Mouse (Mus musculus) Patski (cell line): ENCODE measurements at regions not wholly inside any gene's neighbourhood (a gene's known extent, or its start where the extent isn't known, plus 50 kb on each side); places are given as distances from the start of the nearest gene placed in this dataset.

Source experiments
- ATAC-seq: fragments of 100-300 bp; one replicate; pipeline ENCODE4 v1.8.0; 2021
- CTCF ChIA-PET: fragments of 350-600 bp; sonication (Branson Sonifier 250); formaldehyde crosslinking; loops from one replicate; lab custom pipeline; 2022; ENCODE audit warnings: inconsistent platforms; lab: Charles Lee
- POLR2A ChIA-PET: fragments of 350-600 bp; sonication (Branson Sonifier 250); formaldehyde crosslinking; loops from one replicate; lab custom pipeline; 2022; ENCODE audit warnings: antibody characterized with exemption, inconsistent platforms; lab: Charles Lee
- DNase-seq: peaks from one replicate; pipeline ENCODE4 v3.0.0-alpha.2; 2011; ENCODE audit warnings: low read depth, low spot score
- H3K27me3 ChIP-seq: fragments of 371-371 bp; one replicate; pipeline ENCODE4 v1.5.1; 2021
- CTCF ChIP-seq: fragments of 100-300 bp; IDR thresholded peaks from one replicate; pipeline ENCODE4 v1.5.1; 2021
- in situ Hi-C: fragments of 300-500 bp; cut with MboI; formaldehyde crosslinking; loops from 3 replicates; pipeline ENCODE4 v1.11.1; 2018; ENCODE audit warnings: low pct_unique_long_range_greater_than_20kb, mixed read lengths

GRCm38 (mm10) chr1:104226493-104226892 is 541.8 kb upstream of the Cdh20 start:
- ChIA-PET POLR2A (no interaction called here), CTCF (interaction anchor here (1.3 kb wide), 1 partner anchor 9 kb away, joined by 3 read pairs; no protein-coding TSS in a partner anchor)
- H3K27me3 ChIP-seq: no peaks in the 10 kb centered on the region
- DNase-seq (no peak), ATAC-seq (no peak)
- in situ Hi-C loops: no loop called here
- TF ChIP-seq CTCF: no peak

- no peak for TF ChIP-seq CTCF
- DNase-seq (no peak), ATAC-seq (no peak)
- H3K27me3 ChIP-seq: no peaks in the 10 kb centered on the region
- POLR2A ChIA-PET: interaction anchor here (0.6 kb wide), 1 partner anchor 727 kb away, joined by 3 read pairs; no protein-coding TSS in a partner anchor
- in situ Hi-C loops: no loop called here
- CTCF ChIA-PET: interaction anchor here (1.3 kb wide), 1 partner anchor 10 kb away, joined by 3 read pairs; no protein-coding TSS in a partner anchor
Measured at GRCm38 (mm10) chr1:104226901-104227300, 541.4 kb upstream of the Cdh20 start.

GRCm38 (mm10) chr1:104241605-104242004 is 526.7 kb upstream of the Cdh20 start:
- ChIA-PET CTCF (no interaction called here), POLR2A (interaction anchor here (0.7 kb wide), 1 partner anchor 127 kb away, joined by 3 read pairs; no protein-coding TSS in a partner anchor)
- DNase-seq (no peak), ATAC-seq (no peak)
- TF ChIP-seq CTCF: no peak
- in situ Hi-C loops: no loop called here
- no peaks in the 10 kb centered on the region for H3K27me3 ChIP-seq

- ATAC-seq (no peak), DNase-seq (no peak)
- in situ Hi-C loops: no loop called here
- POLR2A ChIA-PET: no interaction called here
- no peaks in the 10 kb centered on the region for H3K27me3 ChIP-seq
- TF ChIP-seq CTCF: no peak
- CTCF ChIA-PET: no interaction called here
Measured at GRCm38 (mm10) chr1:104265775-104266174, 502.6 kb upstream of the Cdh20 start.

- CTCF ChIA-PET: no interaction called here
- no peaks in the 10 kb centered on the region for H3K27me3 ChIP-seq
- no peak for TF ChIP-seq CTCF
- DNase-seq: no peak
- no peak for ATAC-seq
- POLR2A ChIA-PET: no interaction called here
- in situ Hi-C loops: no loop called here
Measured at GRCm38 (mm10) chr1:104307941-104308340, 460.4 kb upstream of the Cdh20 start.

GRCm38 (mm10) chr1:104311617-104312016 is 456.7 kb upstream of the Cdh20 start:
- ATAC-seq (no peak), DNase-seq (no peak)
- ChIA-PET CTCF (no interaction called here), POLR2A (no interaction called here)
- in situ Hi-C loops: no loop called here
- no peaks in the 10 kb centered on the region for H3K27me3 ChIP-seq
- no peak for TF ChIP-seq CTCF

GRCm38 (mm10) chr1:104315058-104315457 is 453.3 kb upstream of the Cdh20 start:
- CTCF ChIA-PET: no interaction called here

GRCm38 (mm10) chr1:104318020-104318419 is 450.3 kb upstream of the Cdh20 start:
- CTCF ChIA-PET: interaction anchor here (1.4 kb wide), 1 partner anchor 15 kb away, joined by 4 read pairs; no protein-coding TSS in a partner anchor
- no peak for DNase-seq

More at GRCm38 (mm10) chr1:104315058-104315457, 453.3 kb upstream of the Cdh20 start:
- POLR2A ChIA-PET: no interaction called here
- no peaks in the 10 kb centered on the region for H3K27me3 ChIP-seq
- no peak for TF ChIP-seq CTCF
- in situ Hi-C loops: no loop called here
- DNase-seq (no peak), ATAC-seq (no peak)

GRCm38 (mm10) chr1:104332666-104333370 is 435.5 kb upstream of the Cdh20 start:
- ChIA-PET POLR2A (no interaction called here), CTCF (interaction anchor here (1.2 kb wide), 1 partner anchor 15 kb away, joined by 4 read pairs; no protein-coding TSS in a partner anchor)
- ATAC-seq (no peak), DNase-seq (no peak)
- H3K27me3 ChIP-seq: no peaks in the 10 kb centered on the region
- in situ Hi-C loops: no loop called here
- TF ChIP-seq CTCF: no peak

More at GRCm38 (mm10) chr1:104318020-104318419, 450.3 kb upstream of the Cdh20 start:
- ATAC-seq: peak; percentile 60
- no peaks in the 10 kb centered on the region for H3K27me3 ChIP-seq
- no peak for TF ChIP-seq CTCF
- in situ Hi-C loops: no loop called here
- POLR2A ChIA-PET: no interaction called here

- ATAC-seq (peak; percentile 35), DNase-seq (no peak)
- POLR2A ChIA-PET: no interaction called here
- TF ChIP-seq CTCF: no peak
- CTCF ChIA-PET: interaction anchor here (1.2 kb wide), 1 partner anchor 16 kb away, joined by 4 read pairs; no protein-coding TSS in a partner anchor
- H3K27me3 ChIP-seq: no peaks in the 10 kb centered on the region
- in situ Hi-C loops: no loop called here
Measured at GRCm38 (mm10) chr1:104333577-104333976, 434.8 kb upstream of the Cdh20 start.
